Mouse (Mus musculus) brain, embryonic 18.5 days (tissue): ENCODE measurements around the gene Oaz2.

ENCODE experiments used
- DNase-seq: peaks from one replicate; pipeline ENCODE4 v3.0.0-alpha.2; 2012; ENCODE audit warnings: low read depth, low spot score

Gene Oaz2

DNA sequence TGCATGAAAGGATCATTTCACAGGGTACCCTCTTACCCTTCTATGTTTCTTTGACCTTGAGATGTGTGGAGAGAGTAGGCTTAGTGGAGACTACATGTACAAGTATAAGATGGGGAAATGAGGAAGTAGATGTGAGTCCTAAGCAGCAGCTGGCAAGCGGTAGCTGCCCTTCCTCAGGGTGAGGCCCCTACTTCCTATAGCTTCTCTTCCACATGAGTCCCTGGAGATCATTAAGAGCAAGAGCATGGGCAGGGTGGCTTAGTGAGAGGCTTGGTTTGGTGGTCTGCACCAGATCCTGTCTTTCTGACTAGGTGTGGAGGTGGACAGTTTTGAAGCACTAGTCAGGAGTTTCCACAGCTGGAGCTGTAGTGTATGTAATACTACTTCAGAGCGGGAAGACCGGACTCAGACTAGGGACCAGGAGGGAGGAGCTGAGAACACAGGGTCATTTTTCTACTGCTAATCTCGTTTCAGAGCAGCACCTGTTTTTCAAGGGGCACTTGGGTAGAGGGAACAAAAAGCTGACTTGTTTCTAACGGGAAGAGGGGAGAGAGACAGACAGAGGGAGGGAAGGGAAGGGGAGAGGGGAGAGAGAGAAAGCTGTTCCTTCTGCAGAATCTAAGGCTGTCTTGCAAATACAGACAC, 25.3 kb downstream of the Oaz2 start:
- no peak for DNase-seq

DNA sequence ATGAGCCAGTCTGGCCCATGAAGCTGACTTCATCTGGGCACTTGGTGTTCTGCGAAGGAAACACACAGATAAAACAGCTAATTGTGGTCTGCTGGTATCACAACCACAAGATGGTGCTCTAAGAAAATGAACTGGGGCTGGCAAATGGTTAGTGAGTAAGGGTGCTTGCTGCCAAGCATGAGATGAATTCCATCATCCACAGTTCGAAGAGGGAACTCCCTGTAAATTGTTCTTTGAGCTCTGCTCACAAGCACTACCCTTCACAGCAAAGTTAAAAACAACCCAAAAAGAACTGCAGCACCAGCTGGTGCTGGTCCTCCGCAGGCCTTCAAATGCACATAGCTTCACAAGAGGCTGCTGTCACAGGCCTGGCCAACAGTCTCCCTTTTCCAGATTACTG, 27.8 kb downstream of the Oaz2 start:
- DNase-seq, result peak; percentile 51

DNA sequence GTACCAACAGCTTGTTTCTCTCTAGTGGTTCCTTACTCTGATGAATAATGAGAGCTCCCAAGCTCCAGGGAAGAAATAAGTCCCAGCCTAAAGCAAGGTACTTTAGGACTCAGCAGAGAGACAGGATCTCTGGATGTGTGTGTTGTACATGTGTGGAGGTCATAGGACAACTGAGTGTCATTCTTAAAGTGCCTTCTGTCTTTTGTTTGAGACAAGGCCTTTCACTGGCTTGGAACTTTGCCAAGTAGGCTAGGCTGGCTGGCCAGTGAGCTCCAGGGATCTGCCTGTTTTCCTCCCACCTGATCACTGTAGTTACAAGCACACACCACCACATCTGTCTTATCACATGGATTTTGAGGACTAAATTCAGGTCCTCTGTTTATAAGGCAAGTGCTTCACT, 28.5 kb downstream of the Oaz2 start:
- no peak for DNase-seq

DNA sequence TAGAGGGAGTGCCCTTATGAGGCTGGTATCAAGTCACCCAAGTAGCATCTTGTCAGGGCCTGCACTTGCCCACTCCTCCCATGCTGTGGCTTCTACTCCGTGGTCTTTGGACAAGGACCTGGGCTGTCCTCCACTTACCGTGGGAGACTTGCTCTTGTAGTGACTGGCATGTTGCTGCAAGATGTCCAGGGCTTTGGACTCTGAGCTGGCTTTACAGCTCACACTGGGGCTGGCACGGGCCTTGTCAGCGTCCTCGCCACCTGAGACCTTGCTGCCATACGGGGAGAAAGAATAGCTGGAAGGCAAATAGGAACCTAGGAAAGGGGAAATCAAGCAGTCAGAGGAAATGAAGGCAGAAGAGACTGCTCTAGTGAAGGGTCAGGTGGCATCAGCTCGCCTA, 29.6 kb downstream of the Oaz2 start:
- DNase-seq, result no peak

DNA sequence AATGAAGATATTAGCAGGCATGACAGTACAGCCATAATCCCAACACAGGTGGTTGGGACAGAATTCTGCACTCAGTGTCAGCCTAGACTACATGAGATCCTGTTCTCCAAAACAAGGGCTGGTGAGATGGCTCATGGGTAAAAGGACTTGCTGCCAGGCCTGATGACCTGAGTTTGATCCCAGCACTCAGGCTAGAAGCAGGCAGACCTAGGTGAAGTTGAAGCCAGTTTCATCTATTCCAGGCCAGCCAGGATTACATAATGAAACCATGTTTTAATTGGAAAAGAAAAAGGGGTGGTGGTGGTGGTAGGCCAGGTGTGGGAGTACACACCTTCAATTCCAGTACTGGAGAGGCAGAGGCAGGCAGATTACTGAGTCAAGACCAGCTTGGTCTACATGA, 30.2 kb downstream of the Oaz2 start:
- DNase-seq, result no peak

DNA sequence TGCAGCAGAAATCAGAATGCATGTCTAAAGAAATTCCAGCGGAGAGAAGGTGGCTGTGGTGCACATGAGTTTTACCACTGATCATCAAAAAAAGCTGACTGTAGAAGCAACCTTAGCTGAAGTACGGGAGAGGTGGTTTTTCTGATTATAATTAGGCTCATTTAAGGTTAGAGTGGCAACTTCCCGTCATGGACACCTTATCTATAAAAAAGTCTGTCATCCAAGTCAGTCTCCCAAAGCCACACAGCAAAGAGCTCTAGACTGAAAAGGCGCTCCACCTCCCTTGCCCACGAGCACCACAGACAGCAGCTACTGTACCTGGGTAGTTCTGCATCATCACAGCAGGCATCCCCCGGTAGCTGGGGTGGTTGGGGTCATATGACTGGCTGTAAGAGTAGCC, 32.7 kb downstream of the Oaz2 start:
- no peak for DNase-seq

DNA sequence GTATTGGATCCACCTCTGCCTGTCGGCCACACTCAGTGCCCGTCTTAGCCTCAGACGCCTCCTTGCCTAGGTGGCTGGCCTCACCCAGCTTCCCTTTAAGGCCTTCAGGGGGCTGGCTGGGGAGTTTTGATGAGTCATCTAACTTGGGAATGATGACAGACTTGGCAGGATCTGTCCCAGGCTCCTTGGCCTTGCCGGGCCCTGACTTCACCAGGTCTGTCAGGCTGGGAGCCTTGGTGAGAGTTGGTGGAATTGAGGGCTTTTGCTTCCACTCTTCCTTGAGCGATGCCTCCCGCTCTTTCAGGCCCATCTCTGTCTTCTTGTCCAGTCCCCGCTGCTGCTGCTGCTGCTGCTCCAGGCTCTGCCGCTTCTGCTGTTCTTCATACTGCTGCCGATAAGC, 34.5 kb downstream of the Oaz2 start:
- DNase-seq, result no peak

DNA sequence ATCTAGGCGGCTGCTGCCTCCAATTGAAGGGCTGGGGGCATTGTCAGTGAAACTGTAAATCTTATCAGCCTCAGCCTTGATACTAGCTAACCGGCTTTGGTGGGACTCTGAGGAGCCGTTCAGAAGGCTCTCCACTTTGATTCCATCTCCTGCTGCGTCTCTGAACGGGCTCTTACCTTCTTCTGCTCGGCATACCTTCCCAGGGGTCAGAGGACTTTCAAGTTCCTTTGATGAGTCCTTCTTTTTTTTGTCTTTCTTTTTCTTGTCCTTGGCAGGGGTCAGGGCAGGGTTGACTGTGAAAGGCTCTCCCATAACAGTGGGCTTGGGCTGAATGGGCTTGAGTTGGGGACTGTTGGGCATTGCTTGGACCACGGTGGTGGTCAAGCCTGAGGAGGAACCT, 35.4 kb downstream of the Oaz2 start:
- no peak for DNase-seq

DNA sequence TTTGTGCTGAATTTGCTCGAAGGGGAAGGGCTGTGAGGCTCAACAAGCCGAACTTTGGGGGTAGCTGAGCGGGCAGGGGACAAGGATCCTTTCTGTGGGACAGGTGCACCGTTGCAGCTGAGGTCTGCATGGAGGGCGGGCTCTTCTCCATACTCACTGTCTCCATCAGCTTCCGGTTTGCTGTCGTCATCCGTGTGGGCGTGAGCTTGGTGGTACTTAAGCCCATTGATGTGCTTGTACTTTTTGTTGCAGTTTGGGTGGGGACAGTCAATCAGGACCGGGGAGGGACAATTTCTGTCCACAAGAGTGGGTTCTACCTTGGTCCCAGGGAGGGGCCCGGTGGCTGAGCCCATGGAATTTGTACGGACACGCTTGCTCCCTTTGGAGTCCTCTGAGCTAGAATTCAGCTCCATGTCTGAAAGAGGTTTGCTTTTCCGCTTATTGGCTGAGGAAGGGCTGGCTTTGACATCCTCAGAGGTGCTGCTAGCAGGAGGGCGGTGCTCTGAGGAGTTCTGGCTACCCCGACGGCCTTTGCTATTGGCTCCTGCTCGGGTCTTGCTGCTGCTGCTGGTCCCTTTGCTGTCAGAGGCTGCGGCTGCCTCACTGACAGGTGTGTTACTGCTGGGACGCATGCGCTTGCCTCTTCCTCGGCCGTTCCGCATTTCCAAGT, 36.3 kb downstream of the Oaz2 start:
- DNase-seq, result no peak

DNA sequence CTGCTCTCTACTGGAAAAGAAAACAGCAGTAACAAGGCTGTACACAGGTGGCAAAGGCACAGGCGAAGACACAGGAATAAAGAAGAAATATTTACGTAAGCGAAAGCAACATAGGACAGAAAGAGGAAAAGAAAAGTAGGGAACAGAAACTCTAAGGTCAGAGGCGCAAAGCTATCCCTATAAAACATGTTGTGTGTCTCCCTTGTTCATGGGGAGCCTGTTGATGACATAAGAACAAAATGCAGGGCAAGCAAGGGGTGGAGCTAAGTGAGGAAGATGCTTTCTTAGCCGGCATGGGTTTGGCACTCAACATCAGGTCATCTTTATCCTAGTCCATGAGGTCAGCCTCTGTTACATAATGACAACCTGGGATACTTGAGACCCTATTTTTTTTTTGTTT, 50.4 kb downstream of the Oaz2 start:
- DNase-seq, result no peak

DNA sequence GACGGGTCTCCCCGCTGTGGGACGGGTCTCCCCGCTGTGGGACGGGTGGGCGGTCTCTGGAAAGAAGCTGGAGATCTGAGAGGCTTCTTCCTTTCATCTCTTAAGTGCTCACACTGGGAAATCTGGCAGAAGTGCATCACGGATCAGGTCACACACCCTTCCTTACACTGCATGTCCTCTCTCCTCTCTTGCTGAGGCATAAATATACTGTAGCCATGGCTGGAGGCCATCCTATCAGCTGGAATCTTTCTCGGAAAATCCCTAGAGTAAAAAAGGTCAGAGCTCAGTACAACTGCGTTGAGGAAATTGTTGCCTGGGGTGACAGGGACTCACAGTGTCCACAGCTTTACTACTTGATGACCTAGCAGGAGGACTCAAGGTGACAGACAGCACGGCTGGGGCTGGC, 53.4 kb downstream of the Oaz2 start:
- DNase-seq, result no peak

DNA sequence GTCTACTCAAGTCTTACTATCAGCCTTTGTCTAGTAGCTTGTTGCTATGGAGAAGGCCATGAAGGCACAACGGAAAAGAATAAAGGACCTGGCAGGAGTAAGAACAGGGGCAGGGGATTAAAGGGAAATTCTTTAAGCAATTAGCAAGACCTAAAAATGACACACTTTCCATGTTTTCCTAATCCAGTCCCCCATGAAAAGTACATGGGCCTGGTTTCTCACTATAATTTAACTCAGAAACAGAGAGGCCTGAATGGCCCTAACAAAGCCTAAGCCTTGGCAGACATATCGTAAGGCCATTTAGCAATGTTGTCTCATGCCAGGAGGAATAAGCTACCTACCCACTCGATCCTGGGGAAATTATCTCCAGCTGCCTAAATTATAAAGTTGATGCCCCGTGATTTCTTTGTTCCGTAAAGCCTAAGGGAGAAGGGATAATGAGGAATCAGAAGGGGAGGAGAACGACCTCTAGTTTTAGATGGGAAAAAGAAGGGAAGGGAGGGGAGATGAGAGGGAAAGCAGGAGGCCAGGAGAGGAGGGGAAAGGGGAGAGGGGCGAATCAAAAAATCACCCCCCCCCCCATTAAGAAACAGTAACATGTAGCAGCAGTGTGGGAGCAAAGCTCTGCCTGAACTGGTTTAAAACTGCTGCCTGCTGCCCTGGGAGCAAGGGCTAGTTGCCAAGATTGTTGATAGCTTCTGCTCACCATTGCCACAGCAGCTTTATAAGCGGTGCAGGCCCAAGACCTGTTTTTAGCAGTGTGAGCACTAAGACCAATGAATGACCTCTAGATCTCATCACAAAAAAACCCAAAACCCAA, 56.9 kb downstream of the Oaz2 start:
- DNase-seq, result peak; percentile 30

DNA sequence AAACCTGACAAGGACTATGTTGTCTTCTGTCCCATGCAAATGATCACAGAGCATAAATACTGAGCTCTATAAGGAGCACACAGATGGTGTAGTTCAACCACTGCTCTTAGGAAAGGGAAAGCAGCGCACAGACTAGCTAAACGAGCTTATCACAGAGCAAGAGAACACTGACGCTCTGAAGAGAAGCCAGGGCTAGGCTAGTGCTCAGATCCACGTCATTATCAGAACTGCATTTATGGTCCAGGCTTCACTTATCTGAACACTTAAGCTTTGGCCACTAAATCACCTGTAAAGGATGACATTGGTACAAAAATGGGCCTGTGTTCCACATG, 57.5 kb downstream of the Oaz2 start:
- no peak for DNase-seq

DNA sequence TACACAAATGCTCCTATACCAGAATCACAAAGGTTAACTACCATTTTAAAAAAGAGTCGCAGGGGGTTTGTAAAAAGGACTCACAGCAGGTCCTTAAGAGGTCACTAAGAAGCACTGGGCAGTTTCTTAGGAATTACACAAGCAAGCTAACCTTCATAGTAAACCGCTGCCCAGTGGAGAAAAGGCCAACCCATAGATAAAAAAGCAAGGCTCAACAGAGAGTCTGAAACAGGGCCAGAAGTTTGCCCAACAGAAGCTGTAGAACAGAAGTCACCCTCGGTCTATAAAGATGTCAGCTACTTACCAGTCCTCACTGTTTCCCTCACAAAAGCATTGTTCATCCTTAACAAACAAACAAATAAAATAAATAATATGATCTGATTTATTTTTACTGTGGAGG, 58.6 kb downstream of the Oaz2 start:
- no peak for DNase-seq

DNA sequence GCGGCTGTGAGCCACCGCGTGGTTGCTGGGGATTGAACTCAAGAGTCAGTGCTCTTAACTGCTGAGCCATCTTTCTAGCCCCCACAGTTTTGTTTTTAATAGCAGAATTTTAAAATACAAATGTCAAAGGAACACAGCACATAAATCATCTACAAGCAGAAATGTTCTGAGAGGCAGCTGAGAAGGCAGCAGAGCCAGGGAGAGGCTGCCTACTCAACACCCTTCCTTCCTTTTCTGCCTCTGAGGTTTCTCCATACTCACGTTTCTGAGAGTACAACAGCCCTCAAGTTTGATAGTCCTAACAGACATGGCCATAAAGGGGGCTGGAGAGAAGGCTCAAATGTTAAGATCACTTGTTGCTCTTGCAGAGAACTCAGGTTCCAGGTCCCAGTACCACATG, 59.7 kb downstream of the Oaz2 start:
- no peak for DNase-seq

DNA sequence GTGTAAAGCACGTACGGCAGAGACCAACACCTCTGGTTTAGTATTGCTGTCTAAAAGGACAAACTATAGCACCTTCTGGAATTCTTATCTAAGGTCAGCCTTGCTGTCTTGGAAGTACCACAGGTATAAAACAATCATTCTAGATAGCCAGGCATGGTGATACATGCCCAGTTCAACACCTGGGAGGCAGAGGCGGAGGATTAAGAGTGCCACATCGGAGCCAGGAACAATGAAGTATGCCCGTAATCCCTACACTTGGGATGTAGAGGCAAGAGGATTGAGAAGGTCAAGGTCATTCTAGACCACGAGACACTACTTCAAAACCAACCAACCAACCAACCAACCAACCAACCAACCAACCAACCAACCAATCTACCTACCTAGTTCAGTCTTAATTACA, 60.8 kb downstream of the Oaz2 start:
- DNase-seq, result no peak

DNA sequence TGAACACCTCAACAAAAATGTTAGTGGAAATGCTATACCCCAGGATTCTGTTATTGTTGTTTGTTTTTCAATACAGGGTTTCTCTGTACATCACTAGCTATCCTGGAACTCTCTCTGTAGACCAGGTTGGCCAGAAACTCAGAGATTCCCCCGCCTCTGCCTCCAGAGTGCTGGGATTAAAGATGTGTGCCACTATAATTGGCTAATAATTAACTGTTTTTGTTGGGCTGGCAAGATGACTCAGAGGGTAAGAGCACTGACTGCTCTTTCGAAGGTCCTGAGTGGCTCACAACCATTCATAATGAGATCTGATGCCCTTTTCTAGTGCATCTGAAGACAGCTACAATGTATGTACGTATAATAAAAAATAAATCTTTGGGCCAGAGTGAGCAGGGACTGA, 67.1 kb downstream of the Oaz2 start:
- DNase-seq, result no peak
